Mouse (Mus musculus): ENCODE data around the gene Slc27a4.

- TF ChIP-seq CTCF (conservative IDR thresholded peaks at IDR 0.05; ENCODE audit: insufficient read depth, insufficient read length, low read depth, low read length), result no peak
- no peak for TF ChIP-seq POLR2A (IDR thresholded peaks at IDR 0.05; ENCODE audit: low read depth, low read length)
Measured at GRCm38 (mm10) chr2:29857967-29858366, 55.5 kb downstream of the Slc27a4 start.

Data from kidney, adult 2 months (tissue).